Mouse (Mus musculus) forelimb bud, embryonic 11.5 days (tissue): Measurements from ENCODE around the gene Exd2.

Experiments
- DNase-seq: peaks from one replicate; pipeline ENCODE4 v3.0.0-alpha.2; 2012; ENCODE audit warnings: low read depth, low spot score

Gene Exd2

GRCm38 (mm10) chr12:80462942-80463651 is at the start of gene Exd2:
TSS of gene Exd2 (plus strand) at chr12:80463095.
- peak; percentile 73 for DNase-seq

- no peak for DNase-seq
Observed at GRCm38 (mm10) chr12:80415100-80415499, 47.8 kb upstream of the Exd2 start.

- no peak for DNase-seq
Observed at GRCm38 (mm10) chr12:80427683-80428082, 35.2 kb upstream of the Exd2 start.

- no peak for DNase-seq
Observed at GRCm38 (mm10) chr12:80433266-80433665, 29.6 kb upstream of the Exd2 start.

- no peak for DNase-seq
Observed at GRCm38 (mm10) chr12:80434601-80434960, 28.3 kb upstream of the Exd2 start.

GRCm38 (mm10) chr12:80434961-80435691 is 27.8 kb upstream of the Exd2 start:
- peak; percentile 72 for DNase-seq

- peak; percentile 33 for DNase-seq
Observed at GRCm38 (mm10) chr12:80435887-80436286, 27.0 kb upstream of the Exd2 start.

- peak; percentile 63 for DNase-seq
Observed at GRCm38 (mm10) chr12:80436336-80436976, 26.4 kb upstream of the Exd2 start, which contains the start of gene Dcaf5. TSS of gene Dcaf5 (minus strand) at chr12:80436601.

- peak; percentile 39 for DNase-seq
Observed at GRCm38 (mm10) chr12:80437051-80437675, 25.7 kb upstream of the Exd2 start.

- DNase-seq: no peak
Observed at GRCm38 (mm10) chr12:80440957-80441356, 21.9 kb upstream of the Exd2 start.

- DNase-seq: no peak
Observed at GRCm38 (mm10) chr12:80444525-80445109, 18.3 kb upstream of the Exd2 start.

- no peak for DNase-seq
Observed at GRCm38 (mm10) chr12:80453506-80453905, 9.4 kb upstream of the Exd2 start.

GRCm38 (mm10) chr12:80458033-80458432 is 4.9 kb upstream of the Exd2 start:
- no peak for DNase-seq

GRCm38 (mm10) chr12:80462292-80462896 is 501 bp upstream of the Exd2 start:
- DNase-seq: peak; percentile 30

GRCm38 (mm10) chr12:80463666-80464269 is 873 bp downstream of the Exd2 start:
- DNase-seq: peak; percentile 3

GRCm38 (mm10) chr12:80470206-80470605 is 7.3 kb downstream of the Exd2 start:
- no peak for DNase-seq

- no peak for DNase-seq
Observed at GRCm38 (mm10) chr12:80471926-80472325, 9.0 kb downstream of the Exd2 start.

GRCm38 (mm10) chr12:80473731-80474130 is 10.8 kb downstream of the Exd2 start:
- DNase-seq: no peak

- no peak for DNase-seq
Observed at GRCm38 (mm10) chr12:80479986-80480385, 17.1 kb downstream of the Exd2 start.

GRCm38 (mm10) chr12:80483397-80483796 is 20.5 kb downstream of the Exd2 start:
- no peak for DNase-seq

- DNase-seq: no peak
Observed at GRCm38 (mm10) chr12:80493311-80493710, 30.4 kb downstream of the Exd2 start.
